Mouse (Mus musculus) testis, postnatal 10 days (tissue): ENCODE results near the gene Fli1.
A peak's percentile ranks its signal among the peaks of the same experiment; 100 is the strongest.

Experiments used
- DNase-seq: peaks from one replicate; pipeline ENCODE4 v3.0.0; 2021; ENCODE audit warnings: low spot score

Gene Fli1

GRCm38 (mm10) chr9:32542212-32543039 lies at the start of gene Fli1:
Gene Fli1, minus strand, starts transcription at chr9:32542861.
- DNase-seq = no peak

DNA sequence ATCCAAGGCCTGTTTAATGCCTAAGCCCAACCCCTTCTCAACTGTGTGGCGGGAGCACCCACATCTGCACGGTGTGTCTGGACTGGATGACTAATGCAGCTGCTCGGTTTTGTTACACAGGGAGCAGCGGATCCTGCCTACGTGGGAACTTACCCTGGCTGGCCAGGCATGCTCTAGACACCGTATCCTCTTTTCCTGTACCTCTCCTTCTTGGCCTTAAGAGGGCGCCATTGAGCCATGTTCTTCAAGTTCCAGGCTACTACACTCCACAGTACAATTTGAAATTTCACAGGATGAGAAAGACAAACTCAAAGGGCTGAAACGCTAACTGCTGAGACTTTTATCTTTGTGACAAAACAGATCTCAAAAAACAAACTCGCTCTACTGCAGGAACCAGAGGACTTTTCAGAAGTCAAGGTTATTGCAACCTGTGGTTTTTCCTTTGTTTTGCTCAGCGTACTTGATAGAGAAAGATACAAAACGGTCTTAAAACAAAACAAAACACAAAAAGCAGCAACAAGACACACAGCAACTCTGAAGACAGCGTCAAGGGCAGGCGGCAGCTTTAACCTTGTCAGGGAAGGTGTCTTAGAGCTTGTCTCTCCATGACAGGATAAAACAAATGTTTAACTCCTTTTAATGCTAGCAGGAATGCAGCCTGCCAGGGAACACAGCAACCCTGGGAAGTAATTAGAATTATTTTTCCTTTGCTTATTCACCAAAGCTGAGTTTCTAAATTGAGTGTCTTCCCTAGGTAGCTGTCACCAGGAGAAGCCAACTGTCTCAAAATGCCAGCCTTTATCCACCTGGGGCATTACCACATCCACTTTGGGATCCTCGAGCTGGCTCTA lies 49.3 kb upstream of the Fli1 start:
- peak; percentile 62 for DNase-seq

- DNase-seq = no peak
Measured at GRCm38 (mm10) chr9:32590571-32590970, 47.9 kb upstream of the Fli1 start.

- DNase-seq = peak; percentile 90
Measured at GRCm38 (mm10) chr9:32589900-32590299, 47.2 kb upstream of the Fli1 start.

DNA sequence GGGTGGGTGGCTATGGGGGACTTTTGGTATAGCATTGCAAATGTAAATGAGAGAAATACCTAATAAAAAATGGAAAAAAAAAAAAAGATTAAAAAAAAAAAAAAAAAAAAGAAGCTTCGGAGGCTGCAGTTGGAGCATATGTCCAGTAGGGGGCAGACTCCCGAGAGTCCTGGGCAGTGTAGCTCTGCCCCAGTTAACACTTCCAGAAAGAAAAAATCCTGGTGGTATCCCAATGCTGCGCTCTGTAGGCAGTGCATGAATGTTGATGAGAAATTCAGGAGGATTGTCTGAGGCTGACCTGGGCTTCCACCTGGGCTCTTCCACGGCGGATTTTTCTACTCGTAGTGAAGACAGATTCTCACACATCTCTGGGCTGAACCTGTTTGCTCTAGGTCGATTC lies 42.7 kb upstream of the Fli1 start:
- peak; percentile 61 for DNase-seq

DNA sequence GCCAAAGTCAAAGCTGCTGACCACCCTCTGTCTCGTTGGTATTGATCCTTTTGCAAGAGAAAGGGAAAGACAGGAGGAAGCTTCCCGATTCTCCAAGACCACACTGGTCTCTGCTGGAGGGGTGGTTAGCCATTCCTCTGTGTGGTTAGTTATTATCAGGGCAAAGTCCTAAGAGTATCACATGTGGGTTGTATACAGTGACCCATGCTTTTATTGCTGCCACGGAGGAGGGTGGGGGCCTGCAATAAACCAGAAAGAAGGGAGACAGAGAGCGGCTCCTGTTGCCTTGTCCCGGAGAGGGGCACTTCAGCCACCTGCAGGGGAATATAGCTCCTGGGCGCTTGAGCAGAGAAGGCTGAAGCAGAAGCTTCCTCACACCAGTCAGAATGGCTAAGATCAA lies 41.2 kb upstream of the Fli1 start:
- no peak for DNase-seq

- no peak for DNase-seq
Measured at GRCm38 (mm10) chr9:32581851-32582573, 39.4 kb upstream of the Fli1 start.

DNA sequence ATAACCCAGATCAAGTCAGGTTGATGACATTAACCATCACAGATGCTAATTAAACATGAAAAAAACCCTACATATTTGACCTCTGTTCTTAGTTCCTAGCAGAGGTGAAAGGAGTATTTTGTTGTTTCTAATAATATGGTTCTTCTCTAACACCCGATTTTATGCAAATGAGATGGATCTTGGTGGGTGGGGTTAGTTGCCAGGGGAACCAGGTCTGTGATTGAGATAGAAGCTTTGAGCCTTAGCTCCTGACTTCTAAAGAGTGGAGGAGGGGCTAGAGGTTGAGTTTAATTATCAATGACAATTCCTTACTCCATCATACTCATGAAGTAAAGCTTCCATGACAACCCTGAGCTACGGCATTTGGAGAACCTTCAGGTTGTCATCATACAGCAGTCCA lies 35.8 kb upstream of the Fli1 start:
- no peak for DNase-seq

DNA sequence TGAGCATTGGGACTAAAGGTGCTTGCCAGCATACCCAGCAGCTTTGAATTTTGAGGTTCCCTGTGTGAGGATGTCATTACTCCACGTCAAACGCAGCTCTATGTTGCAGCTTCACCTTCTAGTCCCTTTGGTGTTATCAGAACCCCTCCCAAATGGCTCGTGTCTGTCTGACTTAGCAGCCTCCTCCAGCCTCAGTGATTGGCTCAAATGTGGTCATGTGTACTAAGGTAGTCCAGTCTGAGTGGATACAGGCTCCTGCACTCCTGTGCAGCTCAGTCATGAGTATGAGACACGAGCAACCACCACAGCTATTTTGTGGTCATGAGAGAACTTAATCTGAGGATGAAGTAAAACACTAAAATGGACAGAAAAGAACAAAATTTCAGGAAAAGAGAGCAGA lies 31.0 kb upstream of the Fli1 start:
- no peak for DNase-seq

GRCm38 (mm10) chr9:32571676-32572075 lies 29.0 kb upstream of the Fli1 start:
- no peak for DNase-seq

DNA sequence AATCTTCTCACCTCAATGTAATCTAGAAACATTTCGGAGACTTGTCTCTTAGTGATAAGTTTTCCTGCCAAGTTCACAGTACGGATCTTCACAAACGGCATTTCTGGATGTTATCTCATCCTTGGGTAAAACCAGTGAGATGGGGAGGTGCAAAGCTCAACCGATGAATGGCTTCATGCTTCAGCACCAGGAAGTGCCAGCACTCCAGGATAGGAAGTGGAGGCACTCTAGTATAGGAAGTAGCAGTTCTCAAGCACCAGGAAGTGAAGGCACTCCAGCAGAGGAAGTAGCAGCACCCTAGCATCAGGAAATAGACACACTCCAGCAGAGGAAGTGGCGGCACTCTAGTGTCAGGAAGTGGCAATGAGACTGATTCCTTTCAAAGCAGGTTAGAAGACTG lies 27.9 kb upstream of the Fli1 start:
- no peak for DNase-seq

GRCm38 (mm10) chr9:32569261-32569660 lies 26.6 kb upstream of the Fli1 start:
- DNase-seq = no peak

- no peak for DNase-seq
Measured at GRCm38 (mm10) chr9:32567603-32568002, 24.9 kb upstream of the Fli1 start.

DNA sequence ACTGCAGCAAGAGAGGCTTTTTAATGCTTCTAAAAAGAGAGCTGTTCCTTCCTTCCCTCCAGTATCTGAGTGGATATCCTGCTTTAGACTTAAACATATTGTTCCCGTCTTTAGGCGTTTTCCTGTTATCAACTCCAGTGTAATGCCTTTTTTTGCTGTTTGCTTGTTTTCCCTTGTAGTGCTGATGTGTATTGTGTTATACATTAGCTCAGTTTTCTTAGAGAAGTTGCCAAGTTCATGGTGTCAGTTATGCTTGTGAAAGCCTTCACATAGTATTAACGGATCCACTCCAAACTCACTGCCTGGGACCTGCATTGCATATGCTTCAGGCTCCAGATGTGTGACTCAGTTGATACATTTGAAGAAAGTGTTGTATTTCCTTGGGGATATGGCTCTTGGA lies 22.6 kb upstream of the Fli1 start:
- no peak for DNase-seq

GRCm38 (mm10) chr9:32562837-32563236 lies 20.2 kb upstream of the Fli1 start:
- no peak for DNase-seq

DNA sequence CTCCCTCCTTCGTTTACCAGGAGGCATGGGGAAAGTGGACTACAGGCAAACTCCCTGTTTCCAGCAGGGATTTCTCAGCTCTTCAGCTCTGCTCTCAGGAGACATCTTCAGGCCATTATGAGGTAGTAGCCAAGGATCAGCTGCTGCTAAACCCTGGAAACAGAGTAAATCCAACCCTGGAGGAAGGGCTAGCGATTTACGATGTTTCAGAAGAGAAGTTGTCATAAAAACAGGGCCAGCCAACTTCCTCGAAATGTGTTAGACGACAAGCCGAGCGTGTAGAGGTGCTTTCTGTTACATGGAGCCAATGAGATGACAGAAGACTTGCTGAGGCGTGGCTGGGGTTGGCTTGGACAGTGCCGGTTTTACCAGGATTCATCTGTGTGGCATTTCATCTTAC lies 19.7 kb upstream of the Fli1 start:
- no peak for DNase-seq

DNA sequence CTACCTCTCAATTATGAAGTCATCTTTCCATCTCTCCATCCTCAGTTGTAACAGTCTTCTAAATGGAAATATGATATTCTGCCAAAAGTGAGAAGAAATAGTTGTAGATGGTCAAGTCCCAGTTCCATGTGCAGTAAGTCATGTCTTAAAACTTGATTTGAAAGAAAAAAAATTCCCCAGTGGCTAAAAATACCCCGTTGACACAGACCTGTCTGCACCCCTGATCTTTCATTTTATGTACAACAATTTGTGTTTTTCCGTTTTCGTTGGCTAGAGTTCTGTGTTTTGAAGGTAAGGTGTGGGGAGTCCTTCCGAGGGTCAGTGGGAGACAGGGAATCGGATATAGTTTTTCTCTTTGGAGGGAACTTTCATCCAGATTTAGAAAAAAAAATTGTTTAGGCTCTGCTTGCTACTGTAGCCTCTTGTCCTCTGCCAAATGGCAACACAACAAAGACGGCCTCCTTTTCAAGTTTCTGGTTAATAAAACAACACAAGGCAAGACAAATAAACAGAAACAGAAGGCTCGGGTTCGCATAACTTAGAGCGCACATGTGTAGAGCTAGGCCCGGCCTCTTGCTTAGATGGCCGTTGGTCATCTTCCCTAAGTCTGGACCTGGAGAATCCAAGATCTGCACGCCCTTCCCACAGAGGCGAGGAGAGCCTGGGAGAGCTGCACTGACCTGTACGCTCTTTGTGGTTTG lies 18.7 kb upstream of the Fli1 start:
- DNase-seq = no peak

GRCm38 (mm10) chr9:32559859-32560258 lies 17.2 kb upstream of the Fli1 start:
- DNase-seq = no peak

GRCm38 (mm10) chr9:32559454-32559853 lies 16.8 kb upstream of the Fli1 start:
- DNase-seq = no peak

DNA sequence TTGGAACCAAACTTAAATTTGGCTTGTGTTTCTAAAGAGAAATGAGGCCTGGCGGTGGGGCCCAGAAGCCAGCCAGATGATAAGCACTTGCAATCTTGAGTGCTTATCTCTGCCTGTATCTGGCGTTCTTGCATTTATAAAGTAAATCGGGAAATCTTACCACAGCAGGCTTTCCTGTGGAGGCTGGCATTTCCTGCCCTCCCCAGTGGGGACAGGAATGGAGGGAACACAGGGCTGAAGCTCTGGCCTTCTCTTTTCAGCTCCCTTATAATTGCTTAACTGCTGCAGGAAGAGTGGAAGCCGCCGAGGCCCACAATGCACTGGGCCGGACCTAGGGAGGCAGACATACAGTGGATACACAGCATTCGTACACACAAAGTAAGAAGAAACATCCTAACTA lies 13.7 kb upstream of the Fli1 start:
- DNase-seq = no peak

DNA sequence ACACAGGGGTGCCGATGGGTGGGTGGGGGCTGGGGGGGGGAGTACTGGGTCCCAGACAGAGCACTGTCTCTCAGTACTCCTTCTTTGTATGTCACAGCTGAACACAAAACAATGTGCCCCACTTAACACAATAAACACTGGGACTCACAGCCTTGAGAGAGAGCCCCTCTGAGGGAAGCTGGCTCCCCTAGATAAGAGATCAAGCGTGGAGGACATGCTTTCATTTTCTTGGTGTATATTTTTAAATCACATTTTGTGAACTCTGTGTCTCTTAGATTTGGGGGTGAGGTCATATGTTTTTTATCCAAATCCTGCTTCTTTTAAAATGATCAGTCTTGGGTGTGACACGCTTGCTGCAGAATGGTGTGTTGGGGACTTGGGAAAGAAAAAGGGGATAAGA lies 12.6 kb upstream of the Fli1 start:
- DNase-seq = no peak

DNA sequence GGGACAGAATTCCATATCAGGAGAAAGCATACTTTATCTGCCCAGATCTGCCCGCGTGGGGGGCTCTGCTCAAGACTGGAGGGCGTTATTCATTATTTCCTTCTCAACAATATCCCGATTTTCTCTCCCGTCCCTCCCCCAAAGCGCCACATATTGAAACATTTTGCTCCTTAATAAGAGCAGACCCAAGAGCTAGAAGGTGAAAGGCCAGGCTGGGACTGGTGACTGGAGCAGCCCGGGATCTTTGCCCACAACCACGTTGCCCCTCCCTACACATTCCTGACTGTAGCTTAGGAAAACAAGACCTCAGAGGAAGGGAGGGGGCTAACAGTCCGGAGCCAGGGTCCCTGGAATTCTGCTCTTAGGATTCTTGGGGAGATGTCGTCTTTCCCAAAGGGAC lies 7.9 kb upstream of the Fli1 start:
- DNase-seq = no peak
